Mouse (Mus musculus) ES-E14 (cell line): ENCODE results near the gene Chst1. TPM values are rescaled to one million over a fixed set of nuclear protein-coding genes. Genes with fewer than 3 reads are reported as not detected.

ENCODE experiments used
- DNase-seq: peaks from one replicate; pipeline ENCODE4 v3.0.0-alpha.2; 2013; ENCODE audit warnings: low read depth, low spot score
- H3K27ac ChIP-seq: 2 replicates; pipeline ENCODE4 v1.5.1; 2012; ENCODE audit warnings: low read depth, mild to moderate bottlenecking, low read length, moderate library complexity, mixed read lengths; ENCODE audit not compliant: poor library complexity, insufficient read depth, severe bottlenecking
- H3K36me3 ChIP-seq: 2 replicates; pipeline ENCODE4 v1.6.1; 2012; ENCODE audit warnings: mild to moderate bottlenecking, low read length, moderate library complexity, mixed read lengths; ENCODE audit not compliant: control insufficient read depth, poor library complexity, insufficient read depth, severe bottlenecking
- H3K4me1 ChIP-seq, 2 experiments: fragments of 150-350 bp in 1 of 2; sonication (generic) in 1 of 2; 2 replicates each; pipeline ENCODE4 v1.6.1; 2012; ENCODE audit warnings: low read length in 2 of 2, mild to moderate bottlenecking in 1 of 2, mixed read lengths in 1 of 2; ENCODE audit not compliant: control insufficient read depth in 2 of 2, insufficient read depth in 2 of 2, poor library complexity in 1 of 2
- H3K4me3 ChIP-seq, 2 experiments: fragments of 150-350 bp in 1 of 2; sonication (generic) in 1 of 2; 2 replicates each; pipeline ENCODE4 v1.5.1; 2012; ENCODE audit warnings: low read length in 2 of 2, low read depth in 1 of 2, mild to moderate bottlenecking in 1 of 2, mixed read lengths in 1 of 2; ENCODE audit not compliant: insufficient read depth in 1 of 2, poor library complexity in 1 of 2, severe bottlenecking in 1 of 2
- H3K9ac ChIP-seq: 2 replicates; pipeline ENCODE4 v1.6.1; 2012; ENCODE audit warnings: low read depth, mild to moderate bottlenecking, low read length, mixed read lengths; ENCODE audit not compliant: poor library complexity, insufficient read depth, severe bottlenecking
- H3K9me3 ChIP-seq: fragments of 150-350 bp; sonication (generic); 2 replicates; pipeline ENCODE4 v1.6.1; 2012; ENCODE audit warnings: low read depth, mild to moderate bottlenecking, low read length; ENCODE audit not compliant: control insufficient read depth, insufficient read depth
- CHD2 ChIP-seq: IDR thresholded peaks from 2 replicates; pipeline ENCODE4 v1.6.1; 2014; ENCODE audit warnings: mild to moderate bottlenecking, low read depth, low read length, inconsistent platforms
- HCFC1 ChIP-seq: IDR thresholded peaks from 2 replicates; pipeline ENCODE4 v1.6.1; 2012; ENCODE audit warnings: low read length, inconsistent platforms, borderline replicate concordance; ENCODE audit not compliant: insufficient read depth
- MAFK ChIP-seq: IDR thresholded peaks from 2 replicates; pipeline ENCODE4 v1.6.1; 2014; ENCODE audit warnings: mild to moderate bottlenecking, low read depth, low read length, inconsistent platforms; ENCODE audit not compliant: insufficient read depth
- ZC3H11A ChIP-seq: IDR thresholded peaks from 2 replicates; pipeline ENCODE4 v1.6.1; 2012; ENCODE audit warnings: low read depth, mild to moderate bottlenecking, inconsistent platforms, low read length, borderline replicate concordance
- ZNF384 ChIP-seq: IDR thresholded peaks from 2 replicates; pipeline ENCODE4 v1.6.1; 2012; ENCODE audit warnings: low read depth, low read length, inconsistent platforms
- in situ Hi-C, 2 experiments: fragments of 600-800 bp; cut with MboI; formaldehyde crosslinking; loops; one replicate each; pipeline ENCODE4 v1.15.1; 2025; ENCODE audit warnings: low sequenced_read_pairs in 2 of 2, inconsistent platforms in 1 of 2; ENCODE audit not compliant: unreplicated experiment in 2 of 2
- total RNA-seq: library from RNA; depleted of rRNA; stranded (reverse); fragments of 300-350 nt; gene quantifications from 2 replicates; pipeline ENCODE4 v1.2.3, GENCODE M21; 2012

The Chst1 gene
- total RNA-seq, 1 experiment, result 0.98 TPM

- H3K4me1 ChIP-seq, result peaks cover 2 to 8% of the 10 kb centered on the region in 2 experiments; a peak in 2 of 4 replicates
- H3K4me3 ChIP-seq, result no peak overlapping the region
- TF ChIP-seq ZC3H11A (no peak), HCFC1 (no peak), CHD2 (no peak), ZNF384 (no peak), MAFK (no peak)
- H3K36me3 ChIP-seq, result no peaks in the 10 kb centered on the region
- no peak for DNase-seq
- no peaks in the 10 kb centered on the region for H3K9me3 ChIP-seq
- H3K27ac ChIP-seq, result no peak overlapping the region
- H3K9ac ChIP-seq, result no peak overlapping the region; the same call in 1 of the 2 replicates
- in situ Hi-C loops, result no loop called here
Observed at GRCm38 (mm10) chr2:92645282-92646037, 46.0 kb downstream of the Chst1 start.

GRCm38 (mm10) chr2:92649154-92649801 is 49.8 kb downstream of the Chst1 start:
- Histone ChIP-seq H3K4me3 (no peak overlapping the region), H3K9me3 (no peaks in the 10 kb centered on the region), H3K4me1 (peaks cover 2 to 8% of the 10 kb centered on the region in 2 experiments; a peak in 2 of 4 replicates), H3K9ac (no peak overlapping the region), H3K27ac (no peak overlapping the region), H3K36me3 (no peaks in the 10 kb centered on the region)
- DNase-seq, result no peak
- in situ Hi-C loops, result no loop called here
- TF ChIP-seq MAFK (no peak), CHD2 (no peak), HCFC1 (no peak), ZNF384 (no peak), ZC3H11A (no peak)

DNA sequence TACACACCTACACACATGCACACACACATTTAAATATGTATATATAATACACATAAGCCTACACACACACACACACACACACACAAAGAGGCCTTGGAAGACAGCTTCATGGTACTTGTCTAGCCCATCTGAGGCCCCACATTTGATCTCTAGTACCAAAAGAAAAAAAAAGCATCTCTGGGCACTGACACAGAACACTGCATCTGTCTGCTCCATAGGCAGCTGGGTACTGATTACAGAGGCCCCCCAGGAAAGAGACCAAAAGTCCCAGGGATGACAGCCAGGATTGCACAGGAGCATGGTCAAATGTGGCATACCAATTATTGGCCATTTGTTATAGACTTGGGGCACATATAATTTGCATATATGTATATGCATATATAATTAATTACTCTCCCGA is 50.9 kb downstream of the Chst1 start:
- Histone ChIP-seq H3K36me3 (no peaks in the 10 kb centered on the region), H3K9ac (no peak overlapping the region), H3K4me1 (peaks cover 2 to 6% of the 10 kb centered on the region in 2 experiments; a peak in 2 of 4 replicates), H3K4me3 (no peak overlapping the region), H3K27ac (no peak overlapping the region), H3K9me3 (no peaks in the 10 kb centered on the region)
- no peak for DNase-seq
- in situ Hi-C loops, result no loop called here
- TF ChIP-seq ZC3H11A (no peak), MAFK (no peak), CHD2 (no peak), HCFC1 (no peak), ZNF384 (no peak)

GRCm38 (mm10) chr2:92651294-92651816 is 51.8 kb downstream of the Chst1 start:
- H3K9ac ChIP-seq, result no peak overlapping the region
- in situ Hi-C loops, result no loop called here
- H3K9me3 ChIP-seq, result no peaks in the 10 kb centered on the region
- H3K36me3 ChIP-seq, result no peaks in the 10 kb centered on the region
- peaks cover 2 to 8% of the 10 kb centered on the region in 2 experiments; a peak in 2 of 4 replicates for H3K4me1 ChIP-seq
- H3K27ac ChIP-seq, result no peak overlapping the region
- DNase-seq, result no peak
- no peak overlapping the region for H3K4me3 ChIP-seq
- TF ChIP-seq CHD2 (no peak), HCFC1 (no peak), ZC3H11A (no peak), ZNF384 (no peak), MAFK (no peak)
